Mouse (Mus musculus) C2C12 (cell line): Measurements from ENCODE around the gene Actn3.

ENCODE experiments used
- CEBPB ChIP-seq: IDR thresholded peaks from one replicate; pipeline ENCODE4 v1.6.1; 2011; ENCODE audit warnings: low read depth, mild to moderate bottlenecking, control low read depth, moderate library complexity
- CTCF ChIP-seq: IDR thresholded peaks from one replicate; pipeline ENCODE4 v1.5.1; 2011; ENCODE audit not compliant: control insufficient read depth, insufficient read depth, insufficient read length
- FOSL1 ChIP-seq: IDR thresholded peaks from one replicate; pipeline ENCODE4 v1.8.0; 2011; ENCODE audit warnings: mild to moderate bottlenecking, low read length; ENCODE audit not compliant: poor library complexity, insufficient read depth, severe bottlenecking
- MAX ChIP-seq: IDR thresholded peaks from one replicate; pipeline ENCODE4 v1.6.1; 2011; ENCODE audit warnings: mild to moderate bottlenecking, control low read depth
- MYOD1 ChIP-seq: IDR thresholded peaks from one replicate; pipeline ENCODE4 v1.6.1; 2011; ENCODE audit warnings: low read depth; ENCODE audit not compliant: control insufficient read depth, insufficient read length
- MYOG ChIP-seq: IDR thresholded peaks from one replicate; pipeline ENCODE4 v1.6.1; 2011; ENCODE audit not compliant: control insufficient read depth, insufficient read length; ENCODE audit errors: extremely low read depth
- USF1 ChIP-seq: IDR thresholded peaks from one replicate; pipeline ENCODE4 v1.6.1; 2011; ENCODE audit warnings: low read depth, mild to moderate bottlenecking, control low read depth, moderate library complexity

- TF ChIP-seq CTCF, result no peak
- no peak for TF ChIP-seq MYOD1
- no peak for TF ChIP-seq USF1
- TF ChIP-seq MYOG, result no peak
- no peak for TF ChIP-seq FOSL1
- TF ChIP-seq CEBPB, result no peak
- TF ChIP-seq MAX, result no peak
Observed at GRCm38 (mm10) chr19:4916827-4917226, 39.1 kb upstream of the Actn3 start.
